Mouse (Mus musculus): Measurements from ENCODE around the gene Prkg1.

Gene Prkg1

DNA sequence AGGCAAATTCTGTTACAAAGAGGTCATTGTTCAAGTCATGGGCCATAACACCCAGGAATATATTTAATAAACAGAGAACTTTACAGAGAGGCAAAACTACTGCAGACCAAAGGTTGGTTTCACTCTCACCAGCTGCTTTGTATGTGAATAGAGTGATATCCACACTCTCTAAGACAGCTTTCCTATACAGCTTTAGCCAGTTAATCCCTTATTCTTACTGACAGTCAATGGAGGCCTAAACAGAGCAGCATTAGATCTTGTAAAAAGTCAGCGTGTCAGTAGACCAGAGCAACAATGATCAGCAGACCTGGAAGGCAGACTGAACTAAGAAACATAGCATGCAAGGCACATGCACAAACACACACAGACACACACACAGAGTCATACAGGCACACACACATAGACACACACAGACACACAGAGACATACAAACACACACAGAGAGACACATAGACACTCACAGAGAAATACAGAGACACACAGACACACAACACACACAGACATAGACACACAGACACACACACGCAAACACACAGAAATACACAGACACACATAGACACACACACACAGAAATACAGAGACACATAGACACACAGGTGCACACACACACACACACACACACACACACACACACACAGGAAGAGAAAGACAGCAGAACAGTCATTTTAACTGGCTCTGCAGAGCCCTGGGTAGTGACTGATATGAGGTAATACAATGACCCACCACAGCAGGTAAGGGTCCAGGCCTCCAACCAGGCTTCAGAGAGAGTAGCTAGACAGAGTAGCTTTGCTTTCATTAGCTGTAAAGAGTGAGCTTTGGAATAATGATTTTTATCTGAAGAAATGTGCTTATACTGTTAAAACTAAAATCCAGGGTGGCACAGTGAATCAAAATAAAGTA lies 723.6 kb downstream of the Prkg1 start:
- no peak for DNase-seq (ENCODE audit: low spot score)

DNA sequence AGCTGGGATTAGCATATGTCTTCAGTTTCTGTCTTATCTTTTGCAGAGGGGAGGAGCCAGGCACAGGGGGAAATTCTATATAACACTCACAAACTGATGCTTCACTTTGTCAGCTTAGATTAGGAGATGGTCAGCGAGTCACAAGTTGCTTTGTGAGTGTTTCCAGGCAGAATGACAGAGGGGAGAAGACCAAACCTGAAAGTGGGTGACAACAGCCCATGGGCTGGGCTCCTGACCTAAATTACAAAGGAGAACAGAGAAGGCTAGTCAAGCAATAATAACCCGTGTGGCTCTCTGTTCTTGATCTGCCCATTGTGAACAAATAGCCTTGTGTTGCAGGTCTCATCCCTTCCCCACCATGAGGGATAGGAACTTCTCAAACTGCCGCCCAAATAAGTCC lies 725.9 kb downstream of the Prkg1 start:
- no peak for DNase-seq (ENCODE audit: low spot score)

- DNase-seq (ENCODE audit: low spot score): no peak
Observed at GRCm38 (mm10) chr19:31031596-31031995, 733.2 kb downstream of the Prkg1 start.

DNA sequence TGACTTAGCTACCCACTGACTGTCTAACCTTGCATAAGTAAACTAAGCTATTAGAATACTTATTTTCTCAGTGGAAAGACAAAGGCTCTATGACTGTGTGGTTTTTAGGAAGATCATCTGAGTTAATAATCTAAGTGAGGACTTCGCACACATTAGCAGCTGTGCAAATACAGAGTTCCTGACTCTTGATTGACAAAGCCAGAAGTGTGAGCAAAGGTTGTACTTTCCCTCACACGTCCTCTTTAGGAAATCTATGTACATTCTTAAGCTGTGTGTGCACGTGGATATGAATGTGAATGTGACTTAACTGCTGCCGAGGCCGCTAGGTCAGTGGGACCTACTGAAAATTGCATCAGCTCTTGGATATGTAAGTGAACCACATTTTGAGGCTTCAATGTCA lies 738.0 kb downstream of the Prkg1 start:
- DNase-seq (ENCODE audit: low spot score): no peak

GRCm38 (mm10) chr19:31011528-31012133 lies 753.2 kb downstream of the Prkg1 start:
- DNase-seq (ENCODE audit: low spot score): no peak

- DNase-seq (ENCODE audit: low spot score): no peak
Observed at GRCm38 (mm10) chr19:30998572-30998971, 766.3 kb downstream of the Prkg1 start.

DNA sequence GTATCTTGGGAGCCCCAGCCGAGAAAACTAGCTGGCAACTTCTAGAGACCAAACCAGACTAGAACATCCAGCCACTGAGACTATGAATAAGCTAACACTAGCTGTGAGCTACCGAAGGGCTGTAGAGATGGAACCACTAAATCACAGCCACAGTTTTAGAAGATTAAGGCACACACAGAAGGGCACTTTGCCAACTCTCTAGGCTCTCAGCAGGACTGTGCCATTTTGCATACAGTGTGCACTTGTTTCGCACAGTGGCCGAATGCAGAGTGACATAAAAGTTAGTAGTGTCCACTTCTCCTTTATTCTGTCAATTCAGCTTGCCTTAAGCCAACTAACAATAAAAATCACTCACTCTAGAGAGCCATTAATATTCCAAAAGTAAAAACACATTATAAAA lies 774.4 kb downstream of the Prkg1 start:
- no peak for DNase-seq (ENCODE audit: low spot score)

DNA sequence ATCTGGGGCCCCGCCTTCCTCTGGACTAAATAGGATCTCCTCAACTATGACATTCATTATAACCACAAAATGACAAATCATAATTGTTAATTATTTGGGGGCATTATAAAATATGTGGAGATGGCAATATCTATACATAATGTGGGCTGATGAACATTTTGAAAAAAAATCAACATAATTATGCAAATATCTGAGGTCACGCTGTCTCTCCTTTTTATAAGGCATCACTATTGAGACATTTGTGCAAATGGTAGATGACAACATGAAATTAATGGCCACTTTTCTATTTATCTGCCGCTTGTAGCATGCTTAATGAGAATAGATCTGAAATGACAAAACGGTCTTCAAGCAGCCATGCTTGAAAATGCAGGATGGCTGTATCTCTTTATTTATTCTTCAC lies 782.4 kb downstream of the Prkg1 start:
- DNase-seq (ENCODE audit: low spot score): no peak

DNA sequence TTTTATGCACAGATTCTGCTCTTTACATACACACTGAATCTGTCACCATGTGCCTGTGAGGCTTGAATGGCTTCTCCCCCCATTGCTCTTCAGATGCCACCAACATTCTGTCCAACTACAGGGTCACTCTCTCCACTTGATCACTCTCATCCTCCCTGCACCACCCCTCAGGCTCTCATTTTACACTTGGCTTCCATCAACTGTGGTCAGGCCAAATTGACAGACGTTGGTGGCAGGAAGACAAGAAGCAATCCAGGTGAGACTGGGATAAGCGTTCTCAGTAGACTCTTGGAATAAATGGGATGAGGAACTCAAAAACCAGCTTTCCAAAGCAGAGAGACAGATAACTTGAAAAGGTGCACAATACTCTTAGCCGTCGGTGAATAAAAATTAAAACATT lies 786.7 kb downstream of the Prkg1 start:
- no peak for DNase-seq (ENCODE audit: low spot score)

- DNase-seq (ENCODE audit: low spot score): no peak
Observed at GRCm38 (mm10) chr19:30950610-30951009, 814.2 kb downstream of the Prkg1 start.

- no peak for DNase-seq (ENCODE audit: low spot score)
Observed at GRCm38 (mm10) chr19:30948202-30948601, 816.6 kb downstream of the Prkg1 start.

DNA sequence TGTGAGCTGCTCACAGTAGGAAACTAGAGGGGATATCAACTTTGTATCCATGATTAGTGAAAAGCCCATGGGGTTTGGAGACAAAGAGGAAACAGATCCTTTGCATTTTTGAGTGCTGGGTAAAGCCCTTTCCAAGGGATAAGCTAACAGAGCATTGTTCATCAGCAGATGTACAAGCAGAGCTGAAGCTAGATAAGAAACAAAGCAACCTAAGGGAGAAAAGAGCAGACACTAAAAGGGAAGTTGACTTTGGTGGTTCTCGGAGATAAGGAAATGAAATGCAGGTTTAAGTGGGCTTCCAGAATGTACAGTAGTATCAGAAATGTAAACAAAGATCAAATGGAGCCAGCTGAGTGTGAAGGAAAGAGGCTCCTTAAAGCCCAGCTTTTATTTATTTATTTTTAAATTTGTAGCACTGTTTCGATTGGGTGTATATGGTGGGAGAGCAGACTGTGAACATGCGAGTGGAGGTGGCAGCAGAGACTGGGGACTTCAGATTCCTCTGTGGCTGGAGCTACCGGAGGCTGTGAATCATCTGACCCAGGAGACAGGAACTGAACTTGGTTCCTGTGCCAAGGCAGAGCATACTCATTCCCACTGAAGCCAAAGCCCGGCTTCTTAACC lies 822.4 kb downstream of the Prkg1 start:
- DNase-seq (ENCODE audit: low spot score): no peak

- no peak for DNase-seq (ENCODE audit: low spot score)
Observed at GRCm38 (mm10) chr19:30938058-30938457, 826.8 kb downstream of the Prkg1 start.

GRCm38 (mm10) chr19:30931469-30932192 lies 833.2 kb downstream of the Prkg1 start:
- DNase-seq (ENCODE audit: low spot score): no peak

GRCm38 (mm10) chr19:30924032-30924431 lies 840.8 kb downstream of the Prkg1 start:
- DNase-seq (ENCODE audit: low spot score): no peak

GRCm38 (mm10) chr19:30902290-30902689 lies 862.5 kb downstream of the Prkg1 start:
- no peak for DNase-seq (ENCODE audit: low spot score)

DNA sequence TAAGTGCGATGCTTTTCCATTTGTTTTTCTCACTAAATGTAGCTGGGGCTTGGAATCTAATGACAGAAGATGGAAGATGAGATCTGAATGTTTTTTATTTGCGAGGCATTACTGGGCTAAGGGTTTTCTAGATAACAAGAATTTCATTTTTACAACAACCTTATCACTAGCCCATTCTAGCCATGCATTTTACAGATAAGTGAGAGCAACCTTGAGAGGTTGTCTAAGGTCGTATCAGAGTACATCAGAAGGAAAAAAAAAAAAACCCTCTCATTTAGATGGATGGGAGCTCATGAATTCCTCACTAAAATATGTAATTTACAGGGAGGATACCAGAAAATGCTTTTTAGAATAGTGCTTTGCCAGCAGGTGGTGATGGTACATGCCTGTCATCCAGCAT lies 863.8 kb downstream of the Prkg1 start:
- no peak for DNase-seq (ENCODE audit: low spot score)

DNA sequence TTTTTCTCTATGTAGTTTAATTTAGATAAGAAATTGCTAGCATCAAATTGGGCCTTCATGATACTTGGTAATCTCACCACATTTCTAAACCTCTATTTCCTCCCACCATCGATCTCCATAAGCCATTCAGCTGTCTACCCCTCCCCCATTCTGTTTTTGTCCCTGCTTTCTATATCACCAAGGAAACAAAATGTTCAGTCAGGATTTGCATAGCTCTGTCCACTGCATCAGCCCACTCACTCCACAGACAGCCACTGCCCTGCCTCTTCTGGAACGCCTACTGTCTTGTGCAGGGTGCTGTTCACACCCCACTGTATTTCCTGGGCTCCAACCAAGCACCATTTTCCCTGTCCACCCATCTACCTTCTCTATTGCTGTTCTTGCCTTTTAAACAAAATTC lies 874.5 kb downstream of the Prkg1 start:
- no peak for DNase-seq (ENCODE audit: low spot score)

- DNase-seq (ENCODE audit: low spot score): no peak
Observed at GRCm38 (mm10) chr19:30889851-30890250, 875.0 kb downstream of the Prkg1 start.

DNA sequence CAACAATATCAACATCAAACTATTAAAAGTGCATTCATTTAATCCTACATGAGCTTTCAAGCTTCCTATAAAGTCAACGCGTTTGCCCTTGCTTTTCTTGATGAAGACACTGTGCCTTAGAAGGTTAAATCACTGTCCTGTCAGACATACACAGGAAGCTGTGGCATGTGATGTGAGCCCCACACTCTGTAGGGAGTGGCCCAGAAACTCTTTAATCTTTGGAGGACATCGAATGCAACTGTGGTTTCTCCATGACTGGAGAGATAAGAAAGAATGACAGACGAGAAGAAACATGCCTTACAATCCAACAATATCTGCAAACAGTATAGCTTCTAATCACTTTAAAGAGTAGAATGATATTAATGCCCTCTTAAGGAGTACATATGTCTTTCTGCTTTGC lies 903.4 kb downstream of the Prkg1 start:
- no peak for DNase-seq (ENCODE audit: low spot score)

- no peak for DNase-seq (ENCODE audit: low spot score)
Observed at GRCm38 (mm10) chr19:30851023-30851422, 913.8 kb downstream of the Prkg1 start.

- DNase-seq (ENCODE audit: low spot score): no peak
Observed at GRCm38 (mm10) chr19:30844916-30845315, 919.9 kb downstream of the Prkg1 start.

DNA sequence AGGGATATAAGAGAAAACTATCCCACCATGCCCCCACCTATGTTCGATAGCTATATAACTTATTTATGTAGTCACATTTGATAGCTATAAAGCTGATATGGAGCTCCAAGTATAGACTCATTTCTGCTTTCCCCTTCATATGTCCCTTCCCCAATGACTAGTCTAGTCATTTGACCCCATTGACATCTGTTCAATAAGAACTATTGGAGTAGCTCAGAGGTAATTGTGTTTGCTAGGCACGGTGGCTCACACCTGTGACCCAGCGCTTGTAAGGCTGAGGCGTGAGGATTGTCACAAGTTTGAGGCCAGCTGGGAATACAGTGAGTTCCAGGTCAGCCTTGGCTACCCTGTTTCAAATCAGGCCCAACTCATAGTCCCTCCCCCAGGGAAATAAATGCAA lies 921.2 kb downstream of the Prkg1 start:
- no peak for DNase-seq (ENCODE audit: low spot score)
